Mouse (Mus musculus): ENCODE results near the gene Zfp385b.

- TF ChIP-seq MAFK (IDR thresholded peaks at IDR 0.05; ENCODE audit: insufficient replicate concordance, low read length) (no peak), ETS1 (conservative IDR thresholded peaks at IDR 0.05; ENCODE audit: low read depth, low read length) (no peak), HCFC1 (IDR thresholded peaks at IDR 0.05; ENCODE audit: low read depth, low read length) (no peak), CTCF (conservative IDR thresholded peaks at IDR 0.05 in 1 of 2, IDR thresholded peaks at IDR 0.05 in 1 of 2; ENCODE audit: low read depth in 2 of 2, low read length in 2 of 2) (no peak), POLR2A (IDR thresholded peaks at IDR 0.05; ENCODE audit: low read depth, low read length) (no peak), MYC (IDR thresholded peaks at IDR 0.05; ENCODE audit: low read depth, low read length) (no peak), GABPA (IDR thresholded peaks at IDR 0.05; ENCODE audit: insufficient replicate concordance, low read depth, low read length) (no peak), RCOR1 (conservative IDR thresholded peaks at IDR 0.05; ENCODE audit: low read depth, low read length) (no peak)
These were observed 361.0 kb downstream of the Zfp385b start for GRCm38 (mm10) chr2:77458431-77458830.

All from CH12.LX (cell line).